Mouse (Mus musculus) R1 (cell line): Measurements from ENCODE around the gene Gm8300.
"Not testable (repeated sequence)": the region's sequence is repeated elsewhere in the genome, so short reads cannot be mapped to it uniquely, and the experiment has no call there.

Experiments
- DNase-seq: peaks from one replicate; pipeline ENCODE4 v3.0.0-alpha.2; 2018; ENCODE audit warnings: low read depth, low spot score

Gene Gm8300

GRCm38 (mm10) chr12:87514016-87514415 lies at the start of gene Gm8300:
Gene Gm8300 (plus strand): TSS chr12:87514316.
- not testable (repeated sequence) for DNase-seq

GRCm38 (mm10) chr12:87464678-87465297 lies 49.3 kb upstream of the Gm8300 start:
- DNase-seq: peak; percentile 67

- DNase-seq: no peak
Measured at GRCm38 (mm10) chr12:87470263-87471136, 43.6 kb upstream of the Gm8300 start.

- peak; percentile 73 for DNase-seq
Measured at GRCm38 (mm10) chr12:87471421-87471963, 42.6 kb upstream of the Gm8300 start.

GRCm38 (mm10) chr12:87471964-87472786 lies 41.9 kb upstream of the Gm8300 start, which contains the start of gene Snw1:
Gene Snw1 (minus strand): TSS chr12:87472274.
- DNase-seq: peak; percentile 96

GRCm38 (mm10) chr12:87474756-87475155 lies 39.4 kb upstream of the Gm8300 start:
- DNase-seq: no peak

GRCm38 (mm10) chr12:87482482-87482881 lies 31.6 kb upstream of the Gm8300 start:
- DNase-seq: not testable (repeated sequence)

- DNase-seq: not testable (repeated sequence)
Measured at GRCm38 (mm10) chr12:87488683-87489082, 25.4 kb upstream of the Gm8300 start.

GRCm38 (mm10) chr12:87494421-87494820 lies 19.7 kb upstream of the Gm8300 start, which contains the start of gene Gm5788:
Gene Gm5788 (plus strand): TSS chr12:87494721.
- DNase-seq: not testable (repeated sequence)

- not testable (repeated sequence) for DNase-seq
Measured at GRCm38 (mm10) chr12:87519616-87520015, 5.5 kb downstream of the Gm8300 start.

- no peak for DNase-seq
Measured at GRCm38 (mm10) chr12:87543927-87544326, 29.8 kb downstream of the Gm8300 start.

- not testable (repeated sequence) for DNase-seq
Measured at GRCm38 (mm10) chr12:87550628-87551027, 36.5 kb downstream of the Gm8300 start.
